Mouse (Mus musculus) C2C12 (cell line): ENCODE results near the gene Pcdh15.

Experiments
- CTCF ChIP-seq: IDR thresholded peaks from one replicate; pipeline ENCODE4 v1.5.1; 2011; ENCODE audit not compliant: control insufficient read depth, insufficient read depth, insufficient read length
- MAX ChIP-seq: IDR thresholded peaks from one replicate; pipeline ENCODE4 v1.6.1; 2011; ENCODE audit warnings: mild to moderate bottlenecking, control low read depth
- MYOG ChIP-seq: IDR thresholded peaks from one replicate; pipeline ENCODE4 v1.6.1; 2011; ENCODE audit not compliant: control insufficient read depth, insufficient read length; ENCODE audit errors: extremely low read depth

DNA sequence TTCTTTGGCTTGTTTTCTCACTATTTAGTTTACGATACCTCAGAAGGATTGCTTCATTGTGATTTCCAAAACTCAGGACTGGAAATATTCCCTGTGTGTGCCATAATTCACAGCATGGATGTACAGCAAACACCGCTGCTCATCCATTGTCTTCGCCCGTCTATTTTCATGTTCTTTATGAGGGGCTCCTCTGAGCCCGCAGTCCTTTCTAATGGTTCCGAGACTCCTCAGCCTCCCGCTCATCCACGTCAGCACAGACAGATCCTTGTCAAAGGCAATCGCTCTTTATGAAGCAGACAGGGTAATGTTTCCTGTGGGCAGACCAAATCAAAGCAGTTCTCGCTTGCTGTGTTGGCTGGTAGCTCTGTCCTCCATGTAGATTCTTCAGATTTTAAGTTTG lies 1316.8 kb downstream of the Pcdh15 start:
- TF ChIP-seq MAX: no peak
- TF ChIP-seq CTCF: no peak
- TF ChIP-seq MYOG: no peak
